Mouse (Mus musculus) left cerebral cortex, adult 2 months (tissue): ENCODE measurements around the gene Vti1a. TPM values are rescaled to one million over a fixed set of nuclear protein-coding genes. Genes with fewer than 3 reads are reported as not detected.
A peak's percentile ranks its signal among the peaks of the same experiment; 100 is the strongest.

Experiments used
- DNase-seq, 2 experiments: peaks; one replicate each; pipeline ENCODE4 v3.0.0; 2021 to 2022; ENCODE audit warnings: low spot score in 2 of 2, mixed read lengths in 1 of 2; ENCODE audit errors: extremely low spot score in 1 of 2
- H3K27ac ChIP-seq: fragments of 200-600 bp; 2 replicates; pipeline ENCODE4 v1.8.1; 2022
- H3K4me3 ChIP-seq: fragments of 200-600 bp; 2 replicates; pipeline ENCODE4 v1.8.1; 2022
- CTCF ChIP-seq: fragments of 200-600 bp; IDR thresholded peaks from 2 replicates; pipeline ENCODE4 v1.8.1; 2022; ENCODE audit warnings: antibody characterized with exemption, mild to moderate bottlenecking, moderate library complexity
- intact Hi-C: fragments of 180-260 bp; cut with DNase I; formaldehyde crosslinking; loops from one replicate; pipeline ENCODE4 v1.15.1; 2025
- total RNA-seq, 2 experiments: library from RNA; stranded (reverse); gene quantifications; 2 replicates each; pipeline ENCODE4 v1.2.3; 2021

The Vti1a gene
- total RNA-seq, 2 experiments from 2014 or later: 66.2 to 67.0 TPM

- no peak overlapping the region for H3K27ac ChIP-seq
- H3K4me3 ChIP-seq: no peak overlapping the region
- intact Hi-C loops: no loop called here
- no peak for TF ChIP-seq CTCF
- DNase-seq: no peak
Measured at GRCm38 (mm10) chr19:55641891-55642290, 325.8 kb downstream of the Vti1a start.

- intact Hi-C loops: no loop called here
- Histone ChIP-seq H3K4me3 (no peak overlapping the region), H3K27ac (no peak overlapping the region)
Measured at GRCm38 (mm10) chr19:55642361-55642760, 326.3 kb downstream of the Vti1a start.

GRCm38 (mm10) chr19:55643288-55643901, 327.3 kb downstream of the Vti1a start:
- H3K4me3 ChIP-seq: peak overlapping the region; percentile 51
- no peak for TF ChIP-seq CTCF
- peak in 1 of 2 experiments; percentile 38 for DNase-seq
- H3K27ac ChIP-seq: peak overlapping the region; percentile 70
- intact Hi-C loops: no loop called here

More at GRCm38 (mm10) chr19:55642361-55642760, 326.3 kb downstream of the Vti1a start:
- TF ChIP-seq CTCF: no peak
- no peak for DNase-seq

GRCm38 (mm10) chr19:55643931-55644330, 327.8 kb downstream of the Vti1a start:
- intact Hi-C loops: no loop called here
- no peak for DNase-seq
- peak overlapping the region; percentile 51 for H3K4me3 ChIP-seq
- TF ChIP-seq CTCF: no peak
- H3K27ac ChIP-seq: no peak overlapping the region

- intact Hi-C loops: no loop called here
- no peak overlapping the region for H3K27ac ChIP-seq
- no peak for DNase-seq
Measured at GRCm38 (mm10) chr19:55649363-55649762, 333.3 kb downstream of the Vti1a start.

GRCm38 (mm10) chr19:55651017-55651416, 334.9 kb downstream of the Vti1a start:
- intact Hi-C loops: no loop called here
- Histone ChIP-seq H3K4me3 (no peak overlapping the region), H3K27ac (no peak overlapping the region)
- no peak for TF ChIP-seq CTCF
- no peak for DNase-seq

More at GRCm38 (mm10) chr19:55649363-55649762, 333.3 kb downstream of the Vti1a start:
- no peak for TF ChIP-seq CTCF
- H3K4me3 ChIP-seq: no peak overlapping the region

GRCm38 (mm10) chr19:55652693-55653265, 336.7 kb downstream of the Vti1a start:
- intact Hi-C loops: no loop called here
- DNase-seq: no peak
- no peak overlapping the region for H3K27ac ChIP-seq
- no peak overlapping the region for H3K4me3 ChIP-seq
- no peak for TF ChIP-seq CTCF

GRCm38 (mm10) chr19:55660165-55660564, 344.1 kb downstream of the Vti1a start:
- no peak overlapping the region for H3K4me3 ChIP-seq
- no peak for DNase-seq
- no peak overlapping the region for H3K27ac ChIP-seq
- no peak for TF ChIP-seq CTCF
- intact Hi-C loops: no loop called here

- no peak for TF ChIP-seq CTCF
Measured at GRCm38 (mm10) chr19:55662521-55663223, 346.6 kb downstream of the Vti1a start.

GRCm38 (mm10) chr19:55667787-55668186, 351.7 kb downstream of the Vti1a start:
- intact Hi-C loops: no loop called here
- no peak for DNase-seq
- Histone ChIP-seq H3K27ac (no peak overlapping the region), H3K4me3 (no peak overlapping the region)
- TF ChIP-seq CTCF: no peak

More at GRCm38 (mm10) chr19:55662521-55663223, 346.6 kb downstream of the Vti1a start:
- DNase-seq: no peak
- intact Hi-C loops: no loop called here
- no peak overlapping the region for H3K4me3 ChIP-seq
- no peak overlapping the region for H3K27ac ChIP-seq

GRCm38 (mm10) chr19:55668896-55669295, 352.8 kb downstream of the Vti1a start:
- no peak for TF ChIP-seq CTCF
- no peak for DNase-seq
- no peak overlapping the region for H3K27ac ChIP-seq
- intact Hi-C loops: no loop called here
- no peak overlapping the region for H3K4me3 ChIP-seq

Other genes starting within 250 kb of the Vti1a start
- 10 to 100 TPM; 35.9 to 36.6 TPM for gene Gpam, start 189.1 kb upstream of the Vti1a start, total RNA-seq
- gene Tectb, start 135.6 kb upstream of the Vti1a start, total RNA-seq: not detected
- 1 to 10 TPM; 3.3 to 3.5 TPM for gene Gucy2g, start 75.1 kb upstream of the Vti1a start, total RNA-seq
- 10 to 100 TPM; 52.0 to 57.0 TPM for gene Acsl5, start 64.4 kb upstream of the Vti1a start, total RNA-seq
- 10 to 100 TPM; 26.3 to 28.9 TPM for gene Zdhhc6, start 263 bp upstream of the Vti1a start, total RNA-seq